Mouse (Mus musculus) stomach, adult 2 months (tissue): Measurements from ENCODE around the gene Ceacam9. TPM values are rescaled to one million over a fixed set of nuclear protein-coding genes. Genes with fewer than 3 reads are reported as not detected.

Experiments used
- polyA plus RNA-seq: library from polyadenylated mRNA; depleted of rRNA; stranded (reverse); fragments of >200 nt; gene quantifications from 2 replicates; pipeline ENCODE4 v1.2.3, GENCODE M21; 2012; rRNA removed

The Ceacam9 gene
- polyA plus RNA-seq: 0.16 TPM in 1 of 2 replicates, not detected in the other

GRCm38 (mm10) chr7:16721629-16722028 is at the start of gene Ceacam9:
Gene Ceacam9 (plus strand): TSS chr7:16721929.

GRCm38 (mm10) chr7:16675605-16676004 is 46.1 kb upstream of the Ceacam9 start, which contains the start of gene Ceacam15:
Gene Ceacam15 (minus strand): TSS chr7:16675705.

GRCm38 (mm10) chr7:16738073-16738696 is 16.5 kb downstream of the Ceacam9 start, which contains the start of gene Ap2s1:
Gene Ap2s1 (plus strand): TSS chr7:16738410.

Other genes starting within 250 kb of the Ceacam9 start
- gene Npas1, start 244.2 kb upstream of the Ceacam9 start, polyA plus RNA-seq: 0.34 and 0.44 TPM in 2 replicates
- 6.0 and 6.4 TPM in 2 replicates for gene Arhgap35, start 106.9 kb upstream of the Ceacam9 start, polyA plus RNA-seq
- gene Ceacam15, start 46.2 kb upstream of the Ceacam9 start, polyA plus RNA-seq: not detected in 2 replicates
- 208 and 306 TPM in 2 replicates for gene Ap2s1, start 16.5 kb downstream of the Ceacam9 start, polyA plus RNA-seq
- gene Slc1a5, start 59.4 kb downstream of the Ceacam9 start, polyA plus RNA-seq: 38.8 and 53.1 TPM in 2 replicates
- 67.8 and 69.3 TPM in 2 replicates for gene Strn4, start 94.0 kb downstream of the Ceacam9 start, polyA plus RNA-seq
- 11.9 and 19.0 TPM in 2 replicates for gene Fkrp, start 94.8 kb downstream of the Ceacam9 start, polyA plus RNA-seq
- gene Prkd2, start 121.0 kb downstream of the Ceacam9 start, polyA plus RNA-seq: 13.5 and 16.1 TPM in 2 replicates
- gene Dact3, start 153.4 kb downstream of the Ceacam9 start, polyA plus RNA-seq: 30.7 and 76.5 TPM in 2 replicates
- 5.1 and 6.2 TPM in 2 replicates for gene Gng8, start 169.9 kb downstream of the Ceacam9 start, polyA plus RNA-seq
- gene Ptgir, start 184.6 kb downstream of the Ceacam9 start, polyA plus RNA-seq: 1.8 and 3.1 TPM in 2 replicates
- gene Calm3, start 202.2 kb downstream of the Ceacam9 start, polyA plus RNA-seq: 145 and 149 TPM in 2 replicates
- 1.8 and 3.2 TPM in 2 replicates for gene Pnmal2, start 222.8 kb downstream of the Ceacam9 start, polyA plus RNA-seq
- gene Pnmal1, start 237.8 kb downstream of the Ceacam9 start, polyA plus RNA-seq: 0.04 and 0.08 TPM in 2 replicates